Mouse (Mus musculus): Measurements from ENCODE around the gene Map3k13.

GRCm38 (mm10) chr16:21831764-21832163 lies 37.6 kb downstream of the Map3k13 start:
- TF ChIP-seq CTCF (IDR thresholded peaks at IDR 0.05; ENCODE audit: low read depth) (no peak), EP300 (IDR thresholded peaks at IDR 0.05; ENCODE audit: low read depth) (no peak)
